Mouse (Mus musculus): ENCODE measurements around the gene Angpt4. TPM values are rescaled to one million over a fixed set of nuclear protein-coding genes. Genes with fewer than 3 reads are reported as not detected.

Angpt4 gene
- polyA plus RNA-seq, 1 experiment, result 0.80 TPM

DNA sequence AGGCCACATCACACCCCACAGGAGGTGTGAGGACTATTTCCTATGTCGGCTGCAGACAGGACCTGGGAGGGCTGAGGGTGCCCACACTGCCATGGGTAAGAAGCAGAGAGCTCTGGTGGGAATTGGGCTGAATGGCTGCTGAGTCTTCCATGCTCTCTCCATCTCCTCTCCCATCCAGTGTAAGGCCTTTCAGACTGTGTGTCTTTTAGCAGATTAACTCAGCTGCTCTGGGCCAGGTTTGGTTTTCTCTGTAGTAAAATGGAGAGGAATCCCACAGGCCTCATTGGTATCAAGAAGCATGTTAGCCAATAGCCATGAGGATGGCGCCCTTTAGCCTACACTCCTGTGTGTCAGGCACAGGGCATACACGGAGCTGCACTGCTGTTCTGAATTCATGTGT, 1.6 kb upstream of the Angpt4 start:
- no peaks in the 10 kb centered on the region for H3K4me1 ChIP-seq (replicated peaks; ENCODE audit: control insufficient read depth, insufficient read depth, low read length)
- H3K27me3 ChIP-seq (ENCODE audit: control insufficient read depth, insufficient read depth, low read length), result no peaks in the 10 kb centered on the region
- no peaks in the 10 kb centered on the region for H3K36me3 ChIP-seq (ENCODE audit: control insufficient read depth, insufficient read depth, low read length)
- TF ChIP-seq POLR2A (IDR thresholded peaks at IDR 0.05; ENCODE audit: control insufficient read depth, extremely low read depth, insufficient read depth, low read length, poor library complexity), result no peak
- no peak for TF ChIP-seq CTCF (IDR thresholded peaks at IDR 0.05; ENCODE audit: borderline replicate concordance, control insufficient read depth, extremely low read depth, insufficient read depth, low read length, poor library complexity)
- no peak overlapping the region for H3K27ac ChIP-seq (ENCODE audit: control insufficient read depth, insufficient read depth, low read length)
- H3K4me3 ChIP-seq (ENCODE audit: control insufficient read depth, insufficient read depth, low read length), result no peak overlapping the region
- no peak for DNase-seq
- 85% methylated on average over 3 of the region's 3 CpGs for WGBS

DNA sequence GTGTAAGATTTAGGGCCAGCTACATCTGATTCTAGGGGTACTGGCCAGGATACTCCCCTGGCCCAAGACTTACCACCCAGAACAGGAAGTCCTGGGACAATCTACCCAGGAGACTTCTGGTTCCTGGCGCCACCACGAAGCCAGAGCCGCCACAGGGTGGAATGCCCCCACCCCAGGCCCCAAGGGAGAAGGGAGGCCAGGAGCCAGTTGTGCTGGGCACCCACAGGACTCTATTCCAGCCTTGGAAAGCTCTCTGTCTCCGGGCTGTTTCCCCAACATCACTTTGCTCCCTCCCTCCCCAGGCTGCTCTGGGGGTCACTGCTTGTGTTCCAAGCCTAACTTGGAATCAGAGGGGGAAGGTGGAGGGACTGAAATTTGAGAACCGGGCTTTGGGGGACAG, 512 bp upstream of the Angpt4 start:
- no peak overlapping the region for H3K4me3 ChIP-seq (ENCODE audit: control insufficient read depth, insufficient read depth, low read length)
- no peak for DNase-seq
- TF ChIP-seq CTCF (IDR thresholded peaks at IDR 0.05; ENCODE audit: borderline replicate concordance, control insufficient read depth, extremely low read depth, insufficient read depth, low read length, poor library complexity), result no peak
- no peak for TF ChIP-seq POLR2A (IDR thresholded peaks at IDR 0.05; ENCODE audit: control insufficient read depth, extremely low read depth, insufficient read depth, low read length, poor library complexity)
- H3K36me3 ChIP-seq (ENCODE audit: control insufficient read depth, insufficient read depth, low read length), result no peaks in the 10 kb centered on the region
- 54% methylated on average over 5 of the region's 5 CpGs for WGBS
- H3K27ac ChIP-seq (ENCODE audit: control insufficient read depth, insufficient read depth, low read length), result no peak overlapping the region
- H3K4me1 ChIP-seq (replicated peaks; ENCODE audit: control insufficient read depth, insufficient read depth, low read length), result no peaks in the 10 kb centered on the region
- H3K27me3 ChIP-seq (ENCODE audit: control insufficient read depth, insufficient read depth, low read length), result no peaks in the 10 kb centered on the region

DNA sequence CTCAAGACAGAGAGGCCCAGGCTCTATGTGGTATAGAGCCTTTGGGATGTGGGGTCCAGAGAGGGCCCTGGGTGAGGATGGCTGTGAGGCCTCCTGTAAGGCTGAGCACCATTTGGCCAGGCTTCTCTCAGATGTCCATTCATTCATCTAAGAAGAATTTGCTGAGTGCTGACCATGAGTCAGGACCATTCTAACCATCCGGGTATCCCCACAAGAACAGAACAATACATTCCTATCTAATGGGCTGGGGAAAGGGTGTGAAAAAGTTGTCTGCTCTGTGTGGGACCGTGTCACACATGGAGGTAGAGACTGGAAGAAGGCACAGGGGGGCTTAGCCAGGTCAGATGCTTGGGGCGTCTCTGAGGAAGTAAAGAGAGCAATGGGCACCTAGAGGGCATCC, 741 bp downstream of the Angpt4 start:
- Histone ChIP-seq H3K4me1 (replicated peaks; ENCODE audit: control insufficient read depth, insufficient read depth, low read length) (no peaks in the 10 kb centered on the region), H3K4me3 (ENCODE audit: control insufficient read depth, insufficient read depth, low read length) (no peak overlapping the region), H3K36me3 (ENCODE audit: control insufficient read depth, insufficient read depth, low read length) (no peaks in the 10 kb centered on the region), H3K27ac (ENCODE audit: control insufficient read depth, insufficient read depth, low read length) (no peak overlapping the region), H3K27me3 (ENCODE audit: control insufficient read depth, insufficient read depth, low read length) (no peaks in the 10 kb centered on the region)
- 88% methylated on average over 3 of the region's 3 CpGs for WGBS
- no peak for TF ChIP-seq CTCF (IDR thresholded peaks at IDR 0.05; ENCODE audit: borderline replicate concordance, control insufficient read depth, extremely low read depth, insufficient read depth, low read length, poor library complexity)
- TF ChIP-seq POLR2A (IDR thresholded peaks at IDR 0.05; ENCODE audit: control insufficient read depth, extremely low read depth, insufficient read depth, low read length, poor library complexity), result no peak
- DNase-seq, result no peak

DNA sequence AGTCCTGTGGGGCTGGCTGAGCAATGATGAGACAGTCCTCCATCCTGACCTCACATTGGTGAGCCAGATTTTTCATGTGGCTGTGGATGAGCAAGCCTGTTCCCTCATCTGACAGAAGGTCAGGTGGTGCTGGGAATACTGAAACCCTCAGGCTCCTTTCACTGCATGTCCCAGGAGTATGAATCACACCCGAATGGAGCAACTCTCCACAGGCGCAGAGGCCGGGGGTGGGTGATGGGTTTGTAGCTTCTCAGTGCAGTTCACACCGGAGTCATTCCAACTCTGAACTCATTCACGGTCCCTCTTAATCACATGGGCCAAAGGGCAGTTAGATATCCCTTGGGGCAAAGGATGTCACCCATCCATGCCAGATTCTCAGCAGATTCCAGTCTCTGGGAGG, 3.1 kb downstream of the Angpt4 start:
- no peak overlapping the region for H3K4me3 ChIP-seq (ENCODE audit: control insufficient read depth, insufficient read depth, low read length)
- no peak overlapping the region for H3K27ac ChIP-seq (ENCODE audit: control insufficient read depth, insufficient read depth, low read length)
- WGBS, result 89% methylated on average over 5 of the region's 5 CpGs
- no peaks in the 10 kb centered on the region for H3K4me1 ChIP-seq (replicated peaks; ENCODE audit: control insufficient read depth, insufficient read depth, low read length)
- TF ChIP-seq CTCF (IDR thresholded peaks at IDR 0.05; ENCODE audit: borderline replicate concordance, control insufficient read depth, extremely low read depth, insufficient read depth, low read length, poor library complexity) (no peak), POLR2A (IDR thresholded peaks at IDR 0.05; ENCODE audit: control insufficient read depth, extremely low read depth, insufficient read depth, low read length, poor library complexity) (no peak)
- H3K36me3 ChIP-seq (ENCODE audit: control insufficient read depth, insufficient read depth, low read length), result no peaks in the 10 kb centered on the region
- DNase-seq, result no peak
- no peaks in the 10 kb centered on the region for H3K27me3 ChIP-seq (ENCODE audit: control insufficient read depth, insufficient read depth, low read length)

DNA sequence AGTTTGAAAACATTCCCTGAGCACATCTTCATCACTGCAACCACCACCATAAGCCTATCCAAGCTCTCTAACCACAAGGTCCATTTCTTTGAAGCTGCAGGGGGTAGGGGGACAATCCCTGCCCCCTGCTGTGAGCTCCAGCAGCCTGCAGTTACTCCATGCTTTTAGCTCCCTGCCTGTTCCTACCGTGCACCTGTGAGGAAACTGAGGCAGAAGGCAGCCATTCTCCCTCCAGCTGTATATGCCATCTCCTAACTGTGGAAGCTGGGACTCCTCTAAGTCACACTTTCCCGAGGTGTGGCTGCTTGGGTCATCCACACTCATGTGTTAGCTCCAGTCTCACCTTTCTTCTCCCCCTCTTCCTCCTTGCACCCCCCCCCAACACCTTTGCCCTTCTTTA, 4.1 kb downstream of the Angpt4 start:
- H3K4me3 ChIP-seq (ENCODE audit: control insufficient read depth, insufficient read depth, low read length), result no peak overlapping the region
- 35% methylated on average over 2 of the region's 2 CpGs for WGBS
- H3K27me3 ChIP-seq (ENCODE audit: control insufficient read depth, insufficient read depth, low read length), result no peaks in the 10 kb centered on the region
- TF ChIP-seq POLR2A (IDR thresholded peaks at IDR 0.05; ENCODE audit: control insufficient read depth, extremely low read depth, insufficient read depth, low read length, poor library complexity) (no peak), CTCF (IDR thresholded peaks at IDR 0.05; ENCODE audit: borderline replicate concordance, control insufficient read depth, extremely low read depth, insufficient read depth, low read length, poor library complexity) (no peak)
- H3K27ac ChIP-seq (ENCODE audit: control insufficient read depth, insufficient read depth, low read length), result no peak overlapping the region
- no peaks in the 10 kb centered on the region for H3K4me1 ChIP-seq (replicated peaks; ENCODE audit: control insufficient read depth, insufficient read depth, low read length)
- DNase-seq, result no peak
- no peaks in the 10 kb centered on the region for H3K36me3 ChIP-seq (ENCODE audit: control insufficient read depth, insufficient read depth, low read length)

DNA sequence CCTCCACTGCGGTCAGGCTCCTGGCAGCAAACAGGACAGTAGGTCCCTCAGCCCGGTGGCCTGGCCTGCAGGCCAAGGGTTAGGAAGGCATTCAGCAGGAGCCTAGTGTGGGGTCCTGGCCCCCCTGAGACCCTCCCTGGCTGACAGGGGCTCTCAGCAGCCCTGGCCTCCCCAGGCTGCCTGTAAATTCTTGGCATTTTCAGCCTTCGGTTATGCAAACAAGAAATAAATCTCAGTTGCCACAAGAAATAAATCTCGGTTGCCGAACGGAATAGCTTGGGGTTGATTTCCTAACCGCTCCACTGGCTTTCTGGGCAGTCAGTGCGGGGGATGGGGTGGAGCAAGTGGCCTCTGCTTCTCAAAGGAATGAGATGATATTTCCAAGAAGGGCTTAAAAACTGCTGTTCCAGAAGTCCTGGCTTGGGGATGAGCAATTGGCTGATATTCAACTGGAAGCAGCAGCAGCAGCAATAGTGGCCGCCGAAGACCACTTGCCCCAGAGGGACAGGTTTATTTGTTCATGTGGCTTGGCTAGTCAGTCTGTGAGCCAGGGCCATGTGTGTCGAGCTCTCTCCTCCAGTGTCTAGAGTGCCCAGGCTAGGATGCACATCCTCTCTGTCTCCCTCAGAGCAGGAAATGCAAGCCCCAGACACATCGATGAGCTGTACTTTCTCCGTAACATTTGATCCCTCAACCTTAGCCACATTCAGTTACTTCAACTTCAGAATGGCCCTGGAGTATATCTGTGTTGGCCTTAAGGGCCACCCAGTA, 5.2 kb downstream of the Angpt4 start:
- no peak for DNase-seq
- no peaks in the 10 kb centered on the region for H3K27me3 ChIP-seq (ENCODE audit: control insufficient read depth, insufficient read depth, low read length)
- H3K4me3 ChIP-seq (ENCODE audit: control insufficient read depth, insufficient read depth, low read length), result no peak overlapping the region
- WGBS, result 89% methylated on average over 13 of the region's 13 CpGs
- H3K36me3 ChIP-seq (ENCODE audit: control insufficient read depth, insufficient read depth, low read length), result no peaks in the 10 kb centered on the region
- no peak overlapping the region for H3K27ac ChIP-seq (ENCODE audit: control insufficient read depth, insufficient read depth, low read length)
- no peak for TF ChIP-seq POLR2A (IDR thresholded peaks at IDR 0.05; ENCODE audit: control insufficient read depth, extremely low read depth, insufficient read depth, low read length, poor library complexity)
- TF ChIP-seq CTCF (IDR thresholded peaks at IDR 0.05; ENCODE audit: borderline replicate concordance, control insufficient read depth, extremely low read depth, insufficient read depth, low read length, poor library complexity), result no peak
- no peaks in the 10 kb centered on the region for H3K4me1 ChIP-seq (replicated peaks; ENCODE audit: control insufficient read depth, insufficient read depth, low read length)

DNA sequence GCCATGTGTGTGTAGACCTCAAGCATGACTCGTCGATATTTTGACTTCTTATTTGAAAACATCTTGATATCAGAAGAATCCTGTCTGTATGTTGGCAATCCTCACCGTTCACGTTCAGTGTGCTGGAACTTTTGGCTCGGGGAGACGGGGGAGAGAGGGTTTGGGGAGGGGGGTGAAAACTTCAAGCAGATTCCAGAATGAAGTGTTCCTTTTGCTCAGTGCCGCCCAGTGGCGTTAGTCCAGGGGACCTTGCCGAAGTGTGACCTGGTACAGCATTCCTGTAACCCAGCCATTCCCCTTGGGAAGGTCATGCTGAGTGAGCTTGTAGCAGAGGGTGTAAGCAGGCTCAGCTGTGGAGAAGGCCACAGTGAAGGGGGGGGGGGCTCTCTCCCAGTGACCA, 8.1 kb downstream of the Angpt4 start:
- H3K27me3 ChIP-seq (ENCODE audit: control insufficient read depth, insufficient read depth, low read length), result no peaks in the 10 kb centered on the region
- WGBS, result 90% methylated on average over 9 of the region's 9 CpGs
- no peak for TF ChIP-seq CTCF (IDR thresholded peaks at IDR 0.05; ENCODE audit: borderline replicate concordance, control insufficient read depth, extremely low read depth, insufficient read depth, low read length, poor library complexity)
- no peak for TF ChIP-seq POLR2A (IDR thresholded peaks at IDR 0.05; ENCODE audit: control insufficient read depth, extremely low read depth, insufficient read depth, low read length, poor library complexity)

More for the DNA sequence above, 8.1 kb downstream of the Angpt4 start:
- H3K4me3 ChIP-seq (ENCODE audit: control insufficient read depth, insufficient read depth, low read length), result no peak overlapping the region
- no peaks in the 10 kb centered on the region for H3K4me1 ChIP-seq (replicated peaks; ENCODE audit: control insufficient read depth, insufficient read depth, low read length)
- no peak overlapping the region for H3K27ac ChIP-seq (ENCODE audit: control insufficient read depth, insufficient read depth, low read length)
- no peak for DNase-seq
- H3K36me3 ChIP-seq (ENCODE audit: control insufficient read depth, insufficient read depth, low read length), result no peaks in the 10 kb centered on the region

Measured in thymus, adult 2 months (tissue).